Mouse (Mus musculus): ENCODE results near the gene Il27. TPM values are rescaled to one million over a fixed set of nuclear protein-coding genes. Genes with fewer than 3 reads are reported as not detected.

Gene Il27
- total RNA-seq (2023), result not detected

DNA sequence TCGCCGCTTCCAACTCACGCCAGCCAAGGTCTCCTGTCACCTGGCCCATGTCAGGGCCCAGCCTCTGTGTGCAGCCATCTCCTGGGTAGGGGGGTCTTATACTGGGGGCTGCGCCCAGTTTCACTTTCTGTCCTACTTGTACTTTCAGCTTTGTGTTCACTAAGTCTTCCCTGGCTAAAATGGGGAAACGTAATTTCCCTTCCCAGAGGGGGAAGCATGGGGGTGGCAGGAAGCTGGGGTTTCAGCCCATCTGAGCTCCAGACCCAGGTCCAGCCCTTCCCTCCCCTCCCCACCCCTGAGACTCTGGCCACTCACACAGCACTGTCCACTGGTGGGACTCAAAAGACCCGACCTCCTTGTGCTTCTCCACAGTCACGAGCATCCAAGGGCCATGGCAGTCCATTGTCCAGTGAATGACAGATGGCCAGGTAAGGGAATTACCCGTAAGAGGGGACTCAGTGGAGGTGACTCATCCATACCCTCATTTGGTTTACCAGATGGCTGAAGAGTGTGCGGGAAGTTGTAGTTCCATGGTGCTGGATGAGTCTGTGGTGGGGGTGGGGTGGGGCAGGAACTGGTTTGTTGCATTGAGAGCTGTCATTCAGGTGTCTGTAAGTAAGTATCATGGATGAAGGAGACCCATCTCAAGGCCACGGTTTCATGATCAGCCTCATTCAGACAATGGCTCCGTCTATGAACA is at the start of gene Il27:
Il27 (minus strand) TSS at position 80 of the 700 bp plus-strand sequence.

GRCm38 (mm10) chr7:126630824-126631518 is 36.2 kb upstream of the Il27 start, which contains the start of gene Nupr1:
TSS of gene Nupr1 (minus strand) at chr7:126630861.

DNA sequence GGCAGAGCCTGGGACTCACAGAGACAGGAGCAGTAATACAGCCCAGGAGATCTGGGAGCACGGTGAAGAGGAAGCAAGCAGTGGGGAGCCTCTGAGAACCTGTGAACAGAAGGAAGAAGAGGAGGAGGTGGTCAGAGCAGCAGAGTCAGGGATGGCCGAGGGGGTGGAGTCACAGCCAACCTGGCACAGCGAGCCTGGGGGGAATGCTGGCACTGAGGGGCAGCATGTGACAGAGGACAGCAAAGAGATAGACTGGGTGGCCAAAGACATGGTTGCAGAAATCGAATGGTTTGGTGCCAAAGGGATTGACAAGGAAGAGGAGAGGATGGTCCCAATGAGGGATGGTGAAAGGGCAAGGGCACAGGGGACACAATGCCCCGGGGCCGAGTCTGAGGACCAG is 9.0 kb downstream of the Il27 start, which contains the start of gene Cln3:
Cln3 (minus strand) TSS at position 101 of the 400 bp plus-strand sequence.

GRCm38 (mm10) chr7:126584506-126584977 is 10.2 kb downstream of the Il27 start, which contains the start of gene Apobr:
TSS of gene Apobr (plus strand) at chr7:126584942.

GRCm38 (mm10) chr7:126566094-126566765 is 28.5 kb downstream of the Il27 start, which contains the start of gene Eif3c:
TSS of gene Eif3c (minus strand) at chr7:126566411.

Other genes with a start within 250 kb of the Il27 start
- gene Lat, start 225.4 kb downstream of the Il27 start, total RNA-seq (2023), result 698 TPM
- gene Spns1, start 217.5 kb downstream of the Il27 start, total RNA-seq (2023), result 85.7 TPM
- gene Nfatc2ip, start 198.2 kb downstream of the Il27 start, total RNA-seq (2023), result 22.7 TPM
- 42.7 TPM for gene Cd19, start 180.1 kb downstream of the Il27 start, total RNA-seq (2023)
- gene Rabep2, start 166.2 kb downstream of the Il27 start, total RNA-seq (2023), result 35.2 TPM
- 0.86 TPM for gene Atp2a1, start 131.8 kb downstream of the Il27 start, total RNA-seq (2023)
- 95.6 TPM for gene Sh2b1, start 119.5 kb downstream of the Il27 start, total RNA-seq (2023)
- 49.0 TPM for gene Tufm, start 107.6 kb downstream of the Il27 start, total RNA-seq (2023)
- 222 TPM for gene Atxn2l, start 91.5 kb downstream of the Il27 start, total RNA-seq (2023)
- gene Eif3c, start 28.5 kb downstream of the Il27 start, total RNA-seq (2023), result 131 TPM
- 6.9 TPM for gene Apobr, start 10.0 kb downstream of the Il27 start, total RNA-seq (2023)
- gene Cln3, start 9.1 kb downstream of the Il27 start, total RNA-seq (2023), result 108 TPM
- 1.3 TPM for gene Nupr1, start 35.9 kb upstream of the Il27 start, total RNA-seq (2023)
- 70.0 TPM for gene Sgf29, start 54.4 kb upstream of the Il27 start, total RNA-seq (2023)
- gene Sult1a1, start 81.5 kb upstream of the Il27 start, total RNA-seq (2023), result 0.44 TPM
- gene Bola2, start 100.5 kb upstream of the Il27 start, total RNA-seq (2023), result 186 TPM
- 10.8 TPM for gene Slx1b, start 100.8 kb upstream of the Il27 start, total RNA-seq (2023)
- 1,350 TPM for gene Coro1a, start 112.8 kb upstream of the Il27 start, total RNA-seq (2023)
- gene Mapk3, start 164.7 kb upstream of the Il27 start, total RNA-seq (2023), result 47.4 TPM
- 5.8 TPM for gene Gdpd3, start 171.4 kb upstream of the Il27 start, total RNA-seq (2023)
- 256 TPM for gene Ypel3, start 182.0 kb upstream of the Il27 start, total RNA-seq (2023)
- gene Tbx6, start 186.5 kb upstream of the Il27 start, total RNA-seq (2023), result 11.5 TPM
- 252 TPM for gene Ppp4c, start 197.6 kb upstream of the Il27 start, total RNA-seq (2023)
- not detected for gene Fam57b, start 202.7 kb upstream of the Il27 start, total RNA-seq (2023)
- not detected for gene 4930451I11Rik, start 236.7 kb upstream of the Il27 start, total RNA-seq (2023)